Mouse (Mus musculus) heart, adult 18-20 months (tissue): Measurements from ENCODE around the gene G6pc2. TPM values are rescaled to one million over a fixed set of nuclear protein-coding genes. Genes with fewer than 3 reads are reported as not detected.

Source experiments
- DNase-seq, 2 experiments: peaks; one replicate each; pipeline ENCODE4 v3.0.0; 2021 to 2022; ENCODE audit warnings: mixed read lengths in 1 of 2
- total RNA-seq, 2 experiments: library from RNA; stranded (reverse); gene quantifications; 2 replicates each; pipeline ENCODE4 v1.2.3; 2021

G6pc2 gene
- total RNA-seq, 2 experiments from 2014 or later = not detected

DNA sequence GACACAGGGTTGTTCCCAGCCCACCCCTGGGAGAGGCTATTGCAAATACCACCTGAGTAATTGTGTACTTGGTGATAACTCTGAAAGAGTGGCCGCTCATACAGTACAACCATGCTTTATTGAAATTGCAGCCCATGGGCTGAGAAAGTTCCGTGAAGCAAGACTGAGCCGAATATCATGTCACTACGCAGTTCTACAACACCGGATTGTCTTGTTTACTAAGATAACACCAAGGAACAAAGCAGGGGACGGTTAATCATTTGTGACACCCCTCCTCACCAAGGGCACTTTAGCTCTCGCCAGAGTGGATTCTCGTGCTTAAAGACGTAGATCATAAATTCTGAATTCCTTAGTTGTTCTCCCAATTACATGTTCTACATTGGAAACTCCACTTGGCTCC is 28.4 kb downstream of the G6pc2 start:
- no peak for DNase-seq

DNA sequence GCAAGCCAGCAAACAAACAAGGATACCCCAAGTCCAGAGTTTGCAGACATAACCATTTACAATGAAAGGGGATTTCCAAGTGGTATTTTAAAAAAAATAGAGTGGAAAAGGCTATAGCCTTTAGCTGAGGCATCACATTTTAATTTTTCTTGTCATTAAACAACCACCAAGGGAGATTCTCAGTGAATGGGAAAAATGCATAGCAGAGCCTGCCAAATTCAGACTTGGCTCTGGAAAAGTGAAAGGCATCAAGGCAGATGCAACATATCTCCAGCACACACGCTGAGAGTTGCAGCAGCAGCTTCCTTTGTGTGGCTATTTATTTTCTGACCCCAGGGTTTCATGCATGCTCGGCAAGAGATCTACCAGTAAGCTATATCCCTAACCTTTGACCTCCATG is 34.1 kb downstream of the G6pc2 start:
- DNase-seq = no peak

DNA sequence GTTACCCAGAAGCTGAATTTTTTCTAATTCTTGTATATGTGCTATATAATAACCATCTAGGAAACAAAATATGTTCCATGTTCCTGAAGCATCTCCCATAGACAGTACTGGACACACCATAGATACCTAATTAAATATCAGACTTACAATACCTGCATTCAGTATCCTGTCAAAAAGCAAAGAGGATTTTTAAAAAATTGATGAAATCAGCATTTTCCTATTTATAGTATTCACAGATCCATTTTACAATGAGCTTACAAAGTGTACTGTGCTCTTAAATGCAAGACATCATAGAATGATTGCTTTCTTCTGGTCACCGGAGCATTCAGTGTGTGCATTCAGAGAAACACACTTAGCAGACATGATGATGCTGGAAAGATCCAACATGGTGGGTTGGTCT is 36.2 kb downstream of the G6pc2 start:
- DNase-seq = no peak

DNA sequence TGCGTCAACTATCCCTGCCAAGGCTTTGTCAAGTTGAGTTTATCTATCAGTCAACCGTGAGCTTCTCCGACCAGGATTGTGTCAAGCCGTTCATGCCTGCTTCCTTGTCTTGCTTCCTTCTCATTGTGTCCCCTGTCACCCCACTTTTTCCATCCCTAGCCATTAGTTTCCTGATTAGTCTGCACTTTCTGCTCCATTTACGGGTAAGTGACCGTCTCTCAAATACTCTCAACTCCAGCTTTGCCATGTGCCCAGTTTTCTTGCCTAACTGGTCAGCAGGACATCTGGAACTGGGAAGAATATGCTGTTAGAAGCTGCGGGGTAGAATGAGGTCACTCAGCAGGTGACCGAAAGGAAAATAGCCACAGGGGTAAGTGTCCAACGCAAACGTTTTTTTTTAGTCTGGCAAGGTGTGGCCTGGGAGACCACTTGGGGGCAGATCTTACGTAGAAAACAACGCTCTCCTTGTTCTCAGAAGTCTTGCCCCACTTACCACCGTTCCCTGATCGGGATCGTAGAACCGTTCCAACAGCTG is 37.4 kb downstream of the G6pc2 start:
- DNase-seq = no peak

DNA sequence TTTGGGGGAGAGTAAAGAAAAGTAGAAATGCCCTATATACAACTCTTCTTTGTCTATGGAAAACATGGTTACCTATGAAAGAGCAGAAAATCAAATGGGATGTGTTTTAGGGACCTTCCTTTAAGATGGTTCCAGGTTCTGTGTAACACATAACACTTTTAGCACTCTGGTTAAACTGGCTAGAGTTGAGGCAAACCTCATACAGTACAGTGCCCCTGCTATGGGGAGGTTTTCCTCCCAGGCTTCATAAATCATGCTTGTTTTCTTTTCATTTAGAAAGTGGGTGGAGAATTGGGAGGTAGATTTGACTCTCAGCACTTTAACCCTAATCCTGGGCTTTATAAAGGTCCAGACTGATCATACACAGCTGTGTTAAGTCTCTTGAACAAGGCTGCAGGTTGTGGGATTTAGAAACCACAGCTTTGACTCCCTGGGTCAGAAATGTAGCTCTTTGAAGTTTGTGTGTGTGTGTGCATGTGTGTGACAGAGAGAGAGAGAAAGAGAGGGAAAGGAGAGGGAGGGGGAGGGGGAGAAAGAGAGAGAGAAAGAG is 53.3 kb downstream of the G6pc2 start:
- no peak for DNase-seq

DNA sequence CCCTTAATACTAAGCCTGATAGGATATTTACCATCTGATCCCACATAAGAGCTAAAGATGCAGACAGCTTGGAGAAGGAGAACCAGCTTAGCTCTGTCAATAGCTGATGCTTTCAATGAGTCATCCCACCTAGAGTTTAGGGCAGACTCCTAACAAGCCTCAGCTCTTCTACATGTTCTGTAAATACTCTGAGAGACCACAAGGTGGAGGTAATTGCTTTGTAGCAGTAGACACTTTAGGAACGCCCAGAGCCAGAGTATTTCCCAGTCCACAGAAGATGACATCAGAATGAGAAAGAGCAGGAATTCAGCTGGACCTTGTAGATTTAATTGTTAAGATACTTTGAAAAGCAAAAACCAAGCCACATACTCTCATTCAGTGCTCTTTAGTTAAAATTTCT is 65.0 kb downstream of the G6pc2 start:
- no peak for DNase-seq

Other genes starting within 250 kb of the G6pc2 start
- gene Nostrin, start 75.3 kb upstream of the G6pc2 start, total RNA-seq = 1 to 10 TPM; 5.8 to 7.0 TPM
- under 1 TPM; 0.67 to 0.75 TPM for gene Spc25, start 4.9 kb upstream of the G6pc2 start, total RNA-seq
- not detected for gene Abcb11, start 131.5 kb downstream of the G6pc2 start, total RNA-seq
- under 1 TPM; 0.17 to 0.49 TPM for gene Dhrs9, start 169.4 kb downstream of the G6pc2 start, total RNA-seq